Mouse (Mus musculus) neural tube, postnatal 0 days (tissue): ENCODE data around the gene Slc25a13. TPM values are rescaled to one million over a fixed set of nuclear protein-coding genes. Genes with fewer than 3 reads are reported as not detected.

Experiments used
- polyA plus RNA-seq: library from polyadenylated mRNA; unstranded; fragments of >200 nt; fragmentation: Nextera tagmentation; extraction: Ambion mirVana; gene quantifications from 2 replicates; pipeline ENCODE4 v1.2.1, GENCODE M21; 2015

Slc25a13 gene
- 3.9 TPM in 2 replicates for polyA plus RNA-seq

GRCm38 (mm10) chr6:6216507-6217285 lies at the start of gene Slc25a13:
Gene Slc25a13 (minus strand): TSS chr6:6217173.

